Mouse (Mus musculus) cerebellum, adult 8-10 months (tissue): ENCODE results near the gene Tenm3.
A peak's percentile ranks its signal among the peaks of the same experiment; 100 is the strongest.

ENCODE experiments used
- DNase-seq: peaks from one replicate; pipeline ENCODE4 v3.0.0; 2022

Tenm3 gene

DNA sequence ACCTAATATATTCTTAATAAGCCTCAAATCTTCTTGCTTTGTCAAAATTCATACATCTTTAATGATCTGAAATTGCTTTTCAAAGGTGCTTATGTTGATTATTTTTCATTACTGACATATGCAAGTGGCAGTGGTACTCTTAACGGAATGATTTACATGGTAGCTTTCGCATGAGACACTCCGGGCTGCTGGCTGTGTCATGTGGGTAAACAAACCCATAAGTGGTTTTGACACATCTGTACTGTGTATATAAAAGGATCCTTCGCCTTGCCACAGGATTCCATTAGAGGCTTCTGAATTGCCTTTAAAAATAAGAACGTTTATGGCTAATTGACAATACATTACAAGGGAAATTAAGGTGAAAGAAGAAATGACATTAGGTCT is 529.8 kb downstream of the Tenm3 start:
- no peak for DNase-seq

DNA sequence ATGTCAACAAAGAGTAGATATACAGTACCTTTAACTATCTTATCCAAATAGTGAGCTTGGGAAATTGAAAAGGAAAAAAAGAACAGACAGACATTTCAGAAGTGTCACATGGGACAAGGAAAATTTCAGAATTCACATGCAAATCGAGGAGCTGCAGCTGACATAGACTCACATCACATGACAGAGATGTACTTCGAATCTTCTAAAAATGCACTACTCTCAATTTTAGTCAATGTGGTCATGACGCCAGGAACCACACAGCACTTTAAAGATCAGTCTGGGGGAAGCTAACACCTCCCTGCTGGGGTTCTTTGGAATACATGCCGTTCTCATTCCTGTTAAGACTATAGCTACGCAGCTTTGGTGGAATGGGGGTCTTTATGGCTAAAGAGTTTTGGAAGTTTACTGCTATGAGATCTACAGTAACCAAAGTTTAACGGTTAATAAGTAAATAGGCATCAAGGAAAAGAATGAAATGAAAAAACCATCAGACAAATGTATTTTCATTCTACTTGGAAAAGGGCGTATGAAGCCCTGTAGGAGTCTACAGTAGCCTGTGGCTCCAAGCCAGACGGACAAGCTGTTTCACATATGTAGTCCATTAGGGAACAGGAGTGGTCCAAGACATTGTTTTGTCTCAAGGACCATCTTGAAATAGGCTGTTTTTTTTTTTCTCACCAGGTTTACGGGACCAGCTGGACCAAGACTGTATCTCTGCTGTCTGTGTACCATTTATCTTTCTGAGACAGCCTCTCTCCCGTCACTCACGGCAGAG is 530.4 kb downstream of the Tenm3 start:
- DNase-seq, result no peak

DNA sequence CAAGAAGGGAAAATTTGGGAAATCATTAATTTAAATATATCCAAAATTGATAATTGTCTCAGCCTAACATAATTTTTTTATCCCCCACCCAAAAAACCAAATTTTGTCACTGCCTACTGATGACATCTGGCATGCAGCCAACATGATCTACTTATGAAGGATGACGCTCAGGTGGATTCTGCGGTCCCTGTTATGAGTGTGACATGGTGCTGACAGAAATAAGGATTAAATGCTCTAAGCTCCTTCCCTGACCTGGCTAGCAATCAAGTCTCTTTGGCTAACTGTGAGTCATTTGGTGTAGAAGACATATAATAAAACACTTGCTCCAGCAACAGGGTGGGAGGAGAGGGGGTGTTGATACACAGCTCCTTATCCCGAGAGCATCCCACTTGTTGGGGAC is 532.0 kb downstream of the Tenm3 start:
- DNase-seq, result no peak

DNA sequence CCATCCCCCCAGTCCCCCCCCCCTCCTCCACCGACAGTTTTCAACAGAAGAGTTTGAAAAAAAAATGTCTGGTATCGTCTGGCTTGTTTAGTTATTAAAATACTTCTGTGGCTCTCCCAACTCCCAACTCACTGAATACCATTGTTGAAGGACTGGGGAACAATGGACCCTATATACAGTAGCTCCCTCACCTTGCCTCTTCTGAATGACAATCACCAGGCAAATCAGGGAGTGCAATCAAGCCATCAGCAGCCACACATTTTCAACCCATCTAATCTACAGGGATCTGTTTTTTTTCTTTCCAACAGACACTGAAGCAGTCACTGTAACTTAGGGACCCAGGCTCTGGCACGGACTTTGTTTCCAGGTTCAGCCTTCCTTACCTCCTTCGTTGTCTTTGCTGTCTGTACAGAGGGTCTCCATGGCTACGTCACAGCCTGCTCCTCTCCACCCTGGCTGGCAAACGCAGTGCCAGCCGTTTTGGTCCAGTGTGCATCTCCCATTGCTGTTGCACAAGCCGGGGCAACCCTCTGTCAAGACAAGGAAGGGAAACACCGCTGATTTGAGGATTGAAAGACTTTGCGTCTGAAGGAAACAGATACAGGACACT is 533.4 kb downstream of the Tenm3 start:
- DNase-seq, result no peak

DNA sequence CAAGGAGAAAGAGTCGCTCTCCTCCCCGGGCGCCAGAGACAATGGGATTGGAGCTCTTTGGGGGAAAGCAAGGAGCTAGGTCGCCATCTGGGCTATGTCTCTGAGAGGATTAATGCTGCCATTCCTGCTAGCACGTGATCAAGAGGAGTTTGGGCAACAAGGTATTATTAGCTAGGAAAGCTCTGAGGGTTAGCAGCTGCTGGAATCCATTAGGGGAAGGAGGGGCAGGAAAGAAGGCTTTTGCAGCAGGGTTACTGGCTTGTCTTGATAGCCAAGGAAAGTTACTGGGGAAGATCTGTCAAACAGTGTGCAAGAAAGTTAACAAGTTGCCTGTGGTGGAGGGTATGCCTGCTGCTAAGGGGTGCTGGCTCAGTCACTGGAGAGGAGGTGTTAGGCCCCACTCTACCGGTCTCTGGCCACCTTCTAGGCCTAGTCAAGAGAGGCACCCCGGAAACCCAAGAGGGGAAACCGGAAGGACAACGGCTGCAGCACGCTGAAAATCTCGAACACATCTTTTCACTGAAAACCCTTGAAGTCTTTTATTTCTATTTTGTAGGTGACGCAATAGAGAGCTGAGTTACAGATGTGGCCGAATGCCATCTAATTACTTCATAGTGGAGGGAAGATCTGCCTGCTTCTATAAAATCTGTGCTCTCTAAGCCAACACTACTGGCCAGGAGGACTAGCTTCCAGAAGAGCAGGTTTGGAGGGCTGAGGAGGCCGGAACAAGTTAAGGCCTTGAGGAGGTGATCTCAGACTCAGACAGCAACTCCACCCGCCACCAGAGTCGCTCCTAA is 534.4 kb downstream of the Tenm3 start:
- DNase-seq, result no peak

DNA sequence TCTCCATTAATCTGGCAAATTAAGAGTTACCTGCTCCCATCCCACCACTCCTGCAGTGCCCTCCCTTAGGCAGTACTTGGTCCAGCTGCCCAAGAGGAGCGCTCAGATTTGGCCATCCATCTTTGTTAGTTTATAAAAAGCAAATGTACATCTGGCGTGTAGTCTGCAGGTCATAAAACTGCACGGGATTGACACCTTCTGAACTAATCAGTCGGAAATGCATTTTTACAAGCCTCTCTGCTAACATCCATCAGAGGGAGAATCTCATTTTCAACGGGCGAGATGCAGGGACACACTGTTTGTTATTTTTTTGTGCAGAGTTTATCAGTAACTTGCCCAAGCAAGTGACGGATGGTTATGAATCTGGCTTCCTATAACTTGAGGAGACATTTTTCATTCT is 539.5 kb downstream of the Tenm3 start:
- DNase-seq, result no peak

DNA sequence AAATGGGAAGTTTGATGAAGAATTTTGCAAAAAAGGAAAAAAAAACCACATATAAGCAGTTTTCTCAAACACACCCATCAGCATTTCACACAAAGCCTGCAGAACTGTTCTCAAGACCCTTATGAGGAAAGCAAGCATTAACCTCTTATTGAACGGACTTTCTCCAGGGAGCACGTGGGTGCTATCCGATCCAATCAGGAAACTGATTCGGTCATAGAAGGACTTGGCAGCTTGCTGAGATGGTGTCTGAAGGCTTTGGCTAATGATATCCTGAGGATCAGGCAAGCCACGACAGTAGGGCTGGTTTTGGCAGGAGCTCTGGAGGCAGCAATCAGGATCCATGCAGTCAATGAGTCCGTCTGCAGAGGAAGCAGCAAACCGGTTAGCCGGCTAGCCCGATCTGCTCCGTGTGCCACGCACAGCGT is 543.1 kb downstream of the Tenm3 start:
- peak; percentile 8 for DNase-seq

DNA sequence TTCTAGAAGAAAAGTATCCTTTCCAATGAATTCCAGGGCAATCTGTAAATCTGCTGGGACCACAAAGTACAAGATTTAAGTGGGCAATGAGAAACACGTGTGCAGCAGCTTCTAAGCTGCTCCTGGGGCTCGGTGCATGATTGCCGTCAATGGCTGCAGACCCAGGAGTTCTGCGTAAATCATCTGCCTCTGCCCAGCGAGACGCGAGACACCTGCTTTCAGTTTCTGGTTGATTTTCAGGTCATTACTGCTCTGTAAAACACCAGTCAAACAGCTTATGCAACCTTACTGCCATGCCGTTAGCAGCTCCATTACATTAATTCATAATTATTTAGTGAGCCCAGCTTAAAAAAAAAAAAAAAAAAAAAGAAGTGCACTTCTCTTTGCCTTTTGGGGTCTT is 543.7 kb downstream of the Tenm3 start:
- DNase-seq, result no peak

DNA sequence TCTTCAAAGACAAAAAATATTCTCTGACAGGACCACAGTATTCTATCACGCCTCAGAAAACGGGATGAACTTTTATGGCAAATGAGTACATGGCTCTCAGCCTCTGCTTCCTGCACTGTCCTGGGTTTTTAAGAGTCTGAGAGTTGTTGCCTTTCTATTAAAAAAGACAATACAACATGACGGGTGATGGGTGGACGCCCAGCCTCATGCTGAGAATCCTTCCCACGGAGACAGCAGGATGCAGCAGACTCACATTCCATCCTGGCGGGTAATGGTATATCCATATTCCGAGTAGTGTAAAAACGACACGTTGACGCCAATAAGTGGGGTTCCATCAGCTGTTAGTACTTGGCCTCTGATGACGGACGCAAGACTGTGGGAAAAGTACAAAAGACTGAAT is 544.4 kb downstream of the Tenm3 start:
- no peak for DNase-seq

DNA sequence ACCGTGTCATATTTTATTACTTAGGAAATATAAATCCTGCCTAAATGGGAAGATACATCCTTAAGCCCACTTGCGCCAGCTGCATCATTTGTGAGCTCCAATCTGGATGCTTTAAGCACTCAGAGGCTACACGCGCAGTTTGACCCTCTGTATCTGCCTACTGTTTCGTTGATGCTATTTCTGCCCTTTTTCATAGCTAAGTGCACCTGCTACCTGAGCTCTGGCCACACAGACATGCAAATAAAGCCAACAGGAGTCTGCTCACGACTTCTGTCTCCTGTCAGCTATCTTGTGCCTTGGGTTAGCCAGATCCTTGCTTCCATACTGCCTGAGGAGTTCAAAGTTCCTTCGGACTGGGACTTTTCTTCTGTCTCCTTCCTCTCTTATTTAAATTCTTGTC is 547.4 kb downstream of the Tenm3 start:
- no peak for DNase-seq

DNA sequence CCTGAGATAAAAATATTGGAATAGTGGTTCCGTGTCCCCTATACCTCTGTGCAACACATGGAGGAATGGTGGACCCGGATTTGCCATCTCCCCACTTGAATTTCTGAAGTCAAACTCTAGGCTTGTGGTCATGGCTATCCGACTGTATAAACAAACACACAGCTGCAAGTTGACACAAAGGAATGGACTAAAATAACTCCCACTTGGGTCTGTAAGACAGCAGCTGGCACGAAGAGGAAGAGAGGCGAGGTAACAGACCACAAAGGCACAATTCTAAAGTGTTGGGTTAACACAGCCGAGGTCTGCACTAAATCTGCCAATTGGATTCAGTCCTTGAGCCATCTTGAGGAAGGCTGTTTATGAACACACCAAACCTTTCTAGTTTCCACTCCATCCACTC is 548.2 kb downstream of the Tenm3 start:
- no peak for DNase-seq

DNA sequence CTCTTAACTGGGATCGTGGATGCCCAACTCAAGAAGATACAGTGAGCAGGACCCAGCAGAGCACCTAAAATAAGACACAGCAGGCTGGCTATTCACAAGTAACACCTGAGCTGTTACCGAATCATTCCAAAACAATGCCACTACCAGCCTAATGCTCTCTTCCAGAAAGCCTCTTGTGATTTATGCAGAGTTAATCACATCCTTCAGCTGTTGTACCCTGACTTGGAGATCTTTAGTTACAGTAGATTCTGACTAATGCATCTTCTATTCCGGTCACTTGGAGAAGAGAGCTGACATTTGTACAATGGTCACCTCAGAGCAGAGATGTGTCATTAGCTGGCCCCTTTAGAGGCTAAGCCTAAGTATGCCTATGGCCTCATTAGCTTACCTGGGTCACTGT is 550.0 kb downstream of the Tenm3 start:
- DNase-seq, result no peak

DNA sequence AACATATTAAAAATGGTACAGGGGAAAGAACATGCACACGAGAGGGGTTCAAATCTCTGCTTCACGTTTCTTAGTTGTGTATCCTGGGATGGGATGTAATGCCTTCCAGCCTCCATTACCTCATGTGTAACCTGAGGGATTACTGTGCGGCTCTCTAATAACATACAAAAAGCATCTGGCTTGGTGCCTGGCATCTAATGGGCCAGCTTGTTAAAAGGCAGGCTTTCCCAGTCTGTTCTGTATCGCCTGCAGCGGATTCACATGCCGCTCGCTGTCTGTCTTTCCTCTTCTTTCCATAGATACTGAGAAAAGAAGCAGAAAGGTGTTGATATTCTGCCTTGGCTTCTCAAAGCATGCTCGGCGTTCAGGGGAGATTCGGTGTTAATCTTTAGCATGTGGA is 558.3 kb downstream of the Tenm3 start:
- DNase-seq, result no peak

DNA sequence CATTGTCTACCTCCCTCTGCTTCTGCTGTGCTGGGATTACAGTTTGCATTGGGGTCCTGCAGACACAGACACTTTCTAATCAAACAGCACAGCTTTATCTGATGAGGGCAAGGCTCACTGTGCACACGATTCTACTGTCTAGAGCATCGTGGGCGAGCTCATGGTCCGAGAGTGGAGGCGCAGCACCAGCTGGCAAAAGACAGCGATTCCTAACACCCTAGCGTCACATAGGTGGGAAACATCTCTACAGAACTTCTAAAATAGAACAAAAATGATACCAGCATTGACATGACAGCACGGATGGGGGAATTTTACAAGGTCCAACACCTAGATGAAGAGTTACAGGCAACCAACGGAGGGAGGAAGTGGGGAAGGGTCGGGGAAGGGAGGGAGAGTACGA is 561.9 kb downstream of the Tenm3 start:
- no peak for DNase-seq

DNA sequence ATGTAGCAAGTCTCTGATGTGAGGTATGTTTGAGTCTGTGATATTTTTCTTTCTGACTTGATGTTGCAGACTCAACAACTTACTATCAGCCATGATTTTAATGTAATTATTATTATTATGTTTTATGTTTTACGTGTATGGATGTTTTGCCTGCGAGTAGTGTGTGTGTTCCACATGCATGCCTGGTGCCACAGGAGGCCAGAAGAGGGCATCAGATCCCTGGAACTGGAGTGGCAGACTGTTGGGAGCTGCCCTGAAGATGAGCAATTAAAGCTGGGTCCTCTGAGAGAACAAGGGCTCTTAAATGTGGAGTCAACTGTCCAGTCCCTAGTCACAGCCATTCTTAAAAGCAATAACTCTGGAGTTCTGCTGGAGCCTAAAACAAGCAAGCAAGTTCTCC is 564.4 kb downstream of the Tenm3 start:
- DNase-seq, result no peak

DNA sequence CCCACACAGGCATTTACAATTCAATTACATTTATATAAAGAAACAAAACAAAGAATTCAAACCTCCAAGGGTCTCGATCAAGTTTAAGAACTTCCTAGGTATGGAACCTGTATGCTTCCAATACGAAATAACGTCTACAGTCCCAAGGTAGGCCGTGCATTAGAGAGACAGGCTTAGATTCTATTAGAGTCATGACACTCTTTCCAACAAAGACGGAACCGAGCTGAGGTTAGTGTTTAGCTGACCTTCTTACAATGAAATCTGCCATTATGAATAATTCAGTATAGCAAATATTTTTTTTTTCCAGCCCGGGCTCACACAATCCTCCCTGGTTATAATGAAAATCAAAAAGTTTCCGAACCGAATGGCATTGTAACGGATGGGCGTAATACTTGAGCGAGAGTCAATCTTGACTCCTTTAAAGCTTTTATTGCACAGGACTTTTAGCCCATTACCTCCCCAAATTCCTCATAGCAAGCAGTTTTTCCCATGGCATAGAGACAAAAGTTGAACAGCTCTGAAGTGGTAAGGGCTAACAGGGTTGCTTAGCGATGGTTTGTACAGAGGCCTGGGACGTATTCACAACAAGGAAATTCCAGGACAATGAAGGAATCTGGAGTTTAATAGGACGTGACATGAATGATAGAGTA is 565.6 kb downstream of the Tenm3 start:
- no peak for DNase-seq

DNA sequence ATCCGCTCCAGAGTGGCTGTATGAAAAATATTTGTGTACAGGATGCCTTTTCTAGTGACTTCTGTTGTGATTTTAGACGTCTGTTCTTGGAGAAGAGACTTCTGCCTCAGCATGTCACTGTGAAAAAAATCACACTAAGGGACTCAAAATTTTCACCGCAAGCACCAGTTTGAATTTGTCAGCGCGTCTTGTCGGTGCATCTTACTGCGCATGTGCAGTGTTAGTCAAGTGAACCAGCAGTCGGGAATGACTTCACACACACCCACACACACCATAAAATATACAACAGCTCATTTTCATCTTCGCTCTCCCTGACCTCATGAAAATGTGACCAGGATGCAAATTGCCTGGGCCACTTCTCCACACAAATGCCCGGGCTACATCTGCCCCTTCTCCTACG is 568.7 kb downstream of the Tenm3 start:
- no peak for DNase-seq

DNA sequence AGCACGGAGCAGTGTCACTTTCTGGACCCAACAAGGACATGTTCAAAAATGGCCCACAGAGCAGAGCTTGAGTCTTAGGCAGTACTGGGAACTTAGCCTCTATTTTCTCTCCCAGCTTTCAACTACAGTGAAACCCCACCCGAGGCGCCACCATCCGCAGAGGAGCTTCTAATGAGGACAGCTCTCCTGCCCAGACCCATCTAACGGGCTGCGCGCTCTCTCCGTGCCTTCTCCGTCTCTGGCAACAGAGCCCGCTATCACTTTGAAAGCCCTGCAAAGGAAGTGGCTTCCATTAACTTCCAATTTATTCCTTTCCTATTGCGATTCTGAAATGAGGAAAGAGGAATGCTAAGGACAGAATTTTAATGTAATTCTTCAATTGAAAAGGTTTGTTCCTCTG is 569.2 kb downstream of the Tenm3 start:
- DNase-seq, result no peak

DNA sequence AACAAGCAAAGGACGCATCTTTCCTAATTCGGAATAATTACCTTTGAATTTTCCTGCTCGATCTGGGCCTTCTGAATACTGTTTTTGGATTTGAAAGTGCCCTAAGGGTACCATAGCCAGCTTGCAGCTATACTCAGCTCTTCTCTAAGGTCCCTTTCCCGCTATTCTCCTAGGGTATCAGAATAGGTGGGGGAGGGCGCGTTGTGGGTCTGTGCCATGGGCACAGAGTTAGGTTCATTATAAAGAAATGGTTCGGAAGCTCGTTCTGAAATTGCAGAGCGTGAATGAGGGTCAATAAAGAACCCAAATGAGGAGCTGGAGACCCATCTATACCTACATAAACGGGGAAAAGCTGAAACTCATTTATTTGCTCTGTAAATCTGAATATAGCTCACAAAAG is 575.1 kb downstream of the Tenm3 start:
- DNase-seq, result no peak

DNA sequence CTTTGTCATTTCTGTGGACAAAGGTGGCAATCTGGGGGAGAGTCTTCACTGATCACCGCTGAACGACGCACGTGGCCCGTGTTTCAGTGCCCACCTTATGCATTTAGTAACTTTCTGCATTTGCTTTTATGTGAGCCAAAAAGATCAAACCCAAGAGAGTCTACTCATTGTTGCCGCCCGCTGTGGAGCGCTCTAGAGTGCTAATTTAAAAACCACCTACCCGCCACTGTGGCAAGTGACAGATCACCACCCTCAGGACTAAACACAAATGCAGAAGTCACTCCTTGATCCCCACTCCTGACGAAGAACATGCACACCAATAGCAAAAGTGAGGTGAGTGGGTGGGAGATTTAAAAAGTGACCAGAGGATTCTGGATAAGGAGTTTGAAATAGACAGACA is 583.5 kb downstream of the Tenm3 start:
- DNase-seq, result no peak

DNA sequence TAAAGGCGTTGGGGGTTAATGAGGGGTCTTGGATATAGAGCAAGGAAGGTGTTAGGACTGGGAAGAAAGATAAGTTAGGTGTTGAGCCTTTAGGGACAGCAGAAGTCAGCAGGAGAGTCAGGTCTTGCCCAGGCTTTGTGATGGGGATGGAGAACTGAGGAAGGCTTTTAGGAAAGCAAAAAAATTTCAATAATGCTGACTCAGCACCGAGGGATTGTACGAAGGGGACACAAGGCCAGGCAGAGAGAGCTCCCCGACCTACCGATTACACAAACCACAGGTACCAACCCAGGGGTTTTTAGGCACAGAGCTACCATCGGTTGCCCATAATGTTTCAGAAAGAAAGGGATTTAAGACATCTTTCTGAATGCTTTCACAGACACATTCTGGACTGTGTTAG is 583.9 kb downstream of the Tenm3 start:
- DNase-seq, result no peak

DNA sequence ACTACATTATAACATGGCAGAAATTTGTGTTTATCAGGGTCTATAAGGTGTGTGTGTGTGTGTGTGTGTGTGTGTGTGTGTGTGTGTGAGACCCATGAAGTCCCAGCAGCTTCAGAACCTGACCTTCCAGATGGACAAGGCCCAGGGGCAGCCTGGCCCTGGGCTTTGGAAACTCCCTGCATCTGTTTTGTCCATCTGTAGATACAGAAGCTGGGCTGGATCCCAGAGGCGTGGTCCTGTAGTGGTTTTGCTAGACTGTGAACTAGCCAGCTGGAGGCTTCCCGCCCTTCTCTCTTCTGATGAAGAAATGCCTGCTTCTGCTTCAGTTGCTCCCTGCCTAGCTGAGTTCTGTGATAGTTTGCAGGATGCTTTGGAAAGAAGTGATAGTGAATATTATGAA is 599.9 kb downstream of the Tenm3 start:
- DNase-seq, result no peak

DNA sequence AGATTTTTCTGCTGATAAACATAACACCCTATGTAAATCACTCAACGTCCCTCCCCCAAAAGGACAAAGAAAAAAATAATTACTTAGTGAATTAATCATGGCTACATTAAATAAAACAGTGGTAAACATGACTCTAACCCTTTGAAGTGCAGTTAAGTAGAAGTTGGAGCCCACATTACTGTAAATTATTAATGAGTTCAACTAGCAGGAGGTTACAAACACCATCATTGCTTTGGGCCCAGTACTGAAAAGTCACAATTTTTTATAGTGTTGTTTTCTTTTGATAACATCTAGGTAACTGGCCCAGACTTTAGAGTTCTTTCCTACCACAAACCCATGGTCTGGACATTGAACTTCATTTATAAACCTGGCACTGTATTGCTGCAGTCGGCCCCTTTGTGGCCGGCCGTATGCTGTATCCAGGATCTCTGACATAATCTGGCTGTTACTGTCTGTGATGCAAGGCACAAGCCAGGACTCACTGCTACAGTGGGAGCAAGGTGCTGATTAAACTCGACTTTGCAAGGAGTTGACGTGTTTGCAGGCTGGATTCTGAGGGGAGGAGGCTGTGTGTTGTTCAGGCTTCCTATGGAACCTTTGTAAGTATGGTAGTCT is 602.7 kb downstream of the Tenm3 start:
- no peak for DNase-seq
